Mouse (Mus musculus) ES-E14 (cell line): ENCODE results near the gene Ptchd3.

Source experiments
- CHD2 ChIP-seq: IDR thresholded peaks from 2 replicates; pipeline ENCODE4 v1.6.1; 2014; ENCODE audit warnings: mild to moderate bottlenecking, low read depth, low read length, inconsistent platforms
- HCFC1 ChIP-seq: IDR thresholded peaks from 2 replicates; pipeline ENCODE4 v1.6.1; 2012; ENCODE audit warnings: low read length, inconsistent platforms, borderline replicate concordance; ENCODE audit not compliant: insufficient read depth
- ZC3H11A ChIP-seq: IDR thresholded peaks from 2 replicates; pipeline ENCODE4 v1.6.1; 2012; ENCODE audit warnings: low read depth, mild to moderate bottlenecking, inconsistent platforms, low read length, borderline replicate concordance
- ZNF384 ChIP-seq: IDR thresholded peaks from 2 replicates; pipeline ENCODE4 v1.6.1; 2012; ENCODE audit warnings: low read depth, low read length, inconsistent platforms

GRCm38 (mm10) chr11:121793530-121793929, 36.5 kb upstream of the Ptchd3 start:
- TF ChIP-seq ZNF384 (no peak), CHD2 (no peak), ZC3H11A (no peak), HCFC1 (no peak)
